Mouse (Mus musculus) granulocyte monocyte progenitor cell, adult 5-6 weeks (primary cell): ENCODE results near the gene Senp1. TPM values are rescaled to one million over a fixed set of nuclear protein-coding genes. Genes with fewer than 3 reads are reported as not detected.
A peak's percentile ranks its signal among the peaks of the same experiment; 100 is the strongest.

Experiments used
- ATAC-seq: replicated peaks from 2 replicates; pipeline ENCODE4 v1.8.0; 2016; ENCODE audit warnings: mild to moderate bottlenecking, moderate TSS enrichment, inconsistent platforms; ENCODE audit not compliant: poor library complexity, severe bottlenecking
- total RNA-seq, 2 experiments: library from RNA; stranded (forward) in 1 of 2; stranded (reverse) in 1 of 2; fragments of 200-712, 200-1000 nt in 1 of 2; fragments of >200 nt in 1 of 2; fragmentation: Nextera tagmentation in 1 of 2; gene quantifications; 2 replicates each; pipeline ENCODE4 v1.2.3; 2014 to 2017

Gene Senp1
- total RNA-seq, 2 experiments from 2014 or later, result 66.6 to 83.1 TPM

DNA sequence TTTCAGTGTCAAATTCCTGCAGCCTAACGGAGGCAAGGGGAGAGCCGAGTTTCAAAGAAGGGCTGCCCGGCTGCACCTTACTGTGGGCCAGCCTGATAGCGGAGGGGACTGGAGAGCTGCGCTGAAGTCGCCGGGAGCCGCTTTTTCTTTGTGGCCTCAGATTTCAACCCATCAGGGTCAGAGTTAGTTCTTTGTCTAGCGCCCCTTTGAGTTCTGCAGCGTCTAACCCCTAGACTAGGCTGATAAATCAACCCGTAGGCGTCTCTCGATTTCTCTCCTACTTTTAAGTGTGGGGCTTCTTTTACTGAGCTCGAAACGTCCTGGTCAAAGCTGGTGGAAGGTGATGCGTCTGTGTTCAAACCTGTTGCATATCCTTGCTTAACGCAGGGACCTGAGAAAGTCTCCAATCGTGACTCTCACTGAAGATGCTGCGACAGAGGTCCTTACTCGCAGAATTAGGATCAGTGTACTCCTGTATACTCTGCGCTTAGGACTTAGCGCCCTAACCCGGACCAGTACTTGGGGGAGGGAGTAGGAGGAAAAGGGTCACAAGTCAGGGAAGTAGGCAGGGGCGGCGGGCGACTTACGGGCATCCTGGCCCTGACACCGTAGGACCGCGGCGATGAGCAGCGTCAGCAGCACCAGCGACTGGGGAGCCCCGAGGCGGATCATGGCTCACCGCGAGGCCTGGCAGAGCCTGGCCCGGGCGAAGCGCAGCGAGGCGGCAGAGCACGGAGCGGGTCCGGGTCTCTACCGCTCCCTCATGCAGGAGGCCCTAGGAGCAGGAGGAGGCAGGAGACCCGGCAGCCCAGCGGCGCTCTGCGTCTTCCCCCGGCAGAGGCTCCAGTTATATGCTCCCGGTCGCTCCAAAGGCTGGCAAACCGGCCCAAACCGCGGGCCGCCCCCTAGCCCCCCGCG lies 89.5 kb downstream of the Senp1 start, which contains the start of gene Col2a1:
Gene Col2a1 (minus strand): TSS at position 874 of the 918 bp plus-strand sequence.
- ATAC-seq, result no peak; the same call in 1 of the 2 replicates

DNA sequence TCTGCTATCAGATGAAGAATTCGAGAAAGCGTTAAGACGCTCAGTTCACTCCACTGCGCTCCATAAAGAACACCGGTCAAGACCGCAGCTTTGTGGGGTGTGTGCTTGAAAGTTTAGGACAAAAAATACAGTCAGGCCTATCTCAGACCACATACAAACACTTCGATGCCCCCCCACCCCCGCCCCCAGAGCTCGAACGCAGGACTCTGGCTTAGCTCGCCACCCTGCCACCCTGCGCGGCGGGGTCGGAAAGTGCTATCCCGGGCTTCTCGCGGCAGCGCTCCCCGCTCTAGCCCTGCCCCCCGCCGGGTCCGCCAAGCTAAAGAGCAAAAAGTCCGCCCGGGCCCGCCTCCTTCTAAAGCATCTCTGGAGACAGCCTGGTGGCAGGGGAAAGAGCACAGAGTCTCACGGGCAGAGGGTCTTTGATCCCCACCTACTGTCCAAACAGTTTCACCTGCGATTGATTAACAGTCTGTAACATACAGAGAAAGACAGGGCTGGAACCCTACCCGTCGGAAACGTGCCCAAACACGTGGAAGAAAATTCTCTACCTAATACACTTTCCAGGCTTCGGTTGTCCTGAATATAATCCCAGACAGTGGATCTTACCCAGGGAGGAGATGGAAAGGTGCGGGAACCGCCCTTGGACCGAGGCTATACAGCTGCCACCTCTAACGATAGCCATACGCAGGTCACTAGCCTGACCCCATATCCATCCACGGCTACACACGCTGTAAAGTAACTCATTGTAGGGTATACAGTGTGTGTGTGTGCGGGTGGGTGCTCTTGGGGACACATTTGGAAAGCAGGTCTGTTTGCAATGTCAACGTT lies 90.3 kb downstream of the Senp1 start:
- no peak for ATAC-seq

DNA sequence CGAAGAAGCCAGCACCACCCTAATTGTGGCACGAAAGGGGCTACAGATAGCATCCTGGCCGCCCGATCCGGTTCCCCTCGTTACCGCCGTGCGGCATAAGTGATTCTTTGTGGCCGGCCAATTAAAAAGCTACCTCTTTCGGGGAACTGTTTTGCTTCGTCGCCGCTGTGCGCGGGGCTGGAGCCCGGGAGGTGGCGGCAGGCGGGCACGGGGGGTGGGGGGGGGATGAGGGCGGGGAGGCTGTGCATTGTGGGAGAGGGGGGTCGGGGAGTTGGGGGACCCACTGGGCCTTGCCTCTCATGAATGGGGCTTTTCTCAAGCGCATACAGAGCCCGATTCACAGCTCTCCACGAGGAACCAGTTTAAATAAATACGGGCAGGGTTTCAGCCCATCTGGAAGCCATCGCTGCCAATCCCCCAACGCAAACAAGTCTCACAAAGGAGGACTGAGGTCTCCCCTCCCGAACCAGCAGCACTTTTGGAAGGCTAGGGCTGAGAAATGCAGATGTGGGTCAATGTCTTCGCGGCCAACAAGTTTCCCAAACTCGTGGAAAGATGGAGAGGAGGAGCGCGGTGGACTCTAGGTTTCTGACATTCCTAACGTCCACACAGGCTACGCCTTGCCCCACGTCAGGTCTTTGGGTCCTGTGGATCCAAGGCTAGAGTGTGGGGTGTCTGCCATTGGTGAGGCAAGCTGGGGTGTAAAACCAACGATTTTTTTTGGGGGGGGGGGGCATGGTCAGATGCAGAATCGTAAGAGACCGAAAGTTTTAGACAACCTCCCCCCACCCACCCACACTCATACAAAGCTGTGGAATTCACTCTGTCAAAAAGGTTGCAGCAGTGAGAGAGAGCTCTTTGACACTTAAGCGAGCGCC lies 91.2 kb downstream of the Senp1 start:
- peak; percentile 6 for ATAC-seq

DNA sequence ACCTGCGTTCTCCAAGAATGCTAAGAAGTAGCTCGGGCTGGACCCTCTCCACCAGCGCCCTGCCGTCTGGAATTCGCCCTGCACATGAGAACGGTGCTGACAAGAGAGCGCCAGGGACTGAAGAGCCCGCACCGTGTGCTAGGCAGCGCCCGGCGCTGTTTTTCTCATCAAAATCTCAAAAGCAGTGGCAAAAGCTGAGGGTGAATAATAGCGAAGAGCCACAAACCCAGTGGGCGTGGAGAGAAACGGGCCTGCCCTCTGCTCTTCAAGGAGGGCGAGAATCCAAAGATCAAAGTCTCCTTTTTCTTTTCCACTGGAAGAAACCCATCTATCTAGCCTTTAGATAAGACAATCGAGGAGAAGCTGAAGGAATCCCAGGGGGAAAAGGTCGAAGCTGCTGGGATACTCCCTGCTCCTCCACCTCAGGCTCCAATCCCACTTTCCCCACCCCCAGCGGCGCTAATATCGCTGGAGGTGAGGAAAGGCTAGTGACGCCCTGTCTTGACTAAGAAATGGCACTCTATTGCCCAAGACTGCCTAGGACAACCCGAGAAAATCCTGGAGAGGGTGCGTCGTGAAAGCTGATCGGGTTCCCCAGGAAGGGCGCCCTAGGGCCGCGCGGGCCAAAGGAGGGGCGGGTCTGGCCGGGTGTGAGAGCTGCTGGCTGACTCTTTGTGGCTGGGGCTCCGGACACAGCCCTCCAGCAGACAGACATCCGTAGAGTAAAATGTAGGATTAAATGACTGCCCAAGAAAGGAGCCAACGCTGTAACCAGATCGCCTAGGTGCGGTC lies 92.0 kb downstream of the Senp1 start:
- peak; percentile 9; the same call in 1 of the 2 replicates for ATAC-seq

DNA sequence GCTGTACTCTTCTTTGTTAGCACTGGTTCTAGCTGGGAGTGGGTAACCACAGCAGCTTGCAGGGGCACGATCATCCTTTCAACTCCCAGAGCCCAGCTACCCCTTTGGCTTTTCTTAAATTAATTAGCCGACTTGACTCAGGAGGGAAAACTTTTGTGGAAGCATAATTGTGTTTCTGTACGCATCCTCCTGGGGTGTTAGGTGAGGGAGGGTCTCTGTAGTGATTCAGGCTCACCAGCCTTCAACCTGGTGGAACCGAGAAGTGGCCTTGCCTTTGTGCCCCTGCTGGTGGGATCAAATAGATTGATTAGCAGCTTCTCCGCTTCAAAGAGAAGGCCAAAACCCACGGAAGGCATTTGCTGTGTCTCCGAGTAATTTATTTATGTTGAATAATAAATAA lies 93.6 kb downstream of the Senp1 start:
- ATAC-seq, result no peak

DNA sequence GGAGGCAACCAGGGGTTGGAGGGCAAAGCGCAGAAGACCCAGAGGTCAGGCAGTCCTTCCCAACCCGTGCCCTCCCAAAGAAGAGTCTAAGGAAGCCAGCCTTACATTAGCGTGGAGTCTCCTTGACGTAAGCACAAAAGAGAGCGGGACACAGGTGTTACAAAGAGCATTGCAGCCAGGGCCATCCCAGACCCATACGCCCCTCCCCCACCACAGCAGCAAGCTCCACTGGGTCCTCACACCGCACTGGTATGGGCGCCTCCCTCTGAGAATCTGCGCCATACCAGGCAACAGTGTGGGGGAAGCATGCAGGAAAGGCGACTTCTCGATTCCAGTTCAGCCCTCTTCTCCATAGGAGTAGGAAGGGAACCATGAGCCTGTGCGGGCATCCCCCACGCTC lies 94.0 kb downstream of the Senp1 start:
- no peak for ATAC-seq

DNA sequence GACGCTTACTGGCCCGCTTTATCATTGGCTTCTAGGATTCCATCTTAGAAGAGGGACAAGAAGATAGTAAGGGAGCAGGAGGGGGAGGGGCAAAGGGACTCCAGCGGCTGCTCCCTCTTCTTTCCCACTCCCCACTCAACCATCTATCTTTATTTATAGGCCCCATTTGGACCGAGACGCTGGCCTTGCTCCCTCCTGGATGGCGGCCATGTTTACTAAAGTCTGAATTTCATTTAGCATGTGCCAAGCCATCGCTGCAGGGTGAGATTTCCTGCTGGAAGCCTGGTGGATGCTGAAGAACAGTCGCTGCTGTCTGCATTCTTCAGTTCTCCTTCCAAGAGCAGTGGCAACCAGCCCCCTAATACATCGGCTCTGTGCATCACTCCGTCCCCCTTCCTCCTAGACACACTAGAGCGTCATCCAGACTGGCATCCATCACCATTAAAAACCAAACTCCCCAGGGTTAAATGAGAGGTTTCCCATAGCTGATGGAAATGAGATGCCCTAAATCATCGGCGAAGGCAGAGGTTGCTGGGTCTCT lies 96.8 kb downstream of the Senp1 start:
- no peak for ATAC-seq

DNA sequence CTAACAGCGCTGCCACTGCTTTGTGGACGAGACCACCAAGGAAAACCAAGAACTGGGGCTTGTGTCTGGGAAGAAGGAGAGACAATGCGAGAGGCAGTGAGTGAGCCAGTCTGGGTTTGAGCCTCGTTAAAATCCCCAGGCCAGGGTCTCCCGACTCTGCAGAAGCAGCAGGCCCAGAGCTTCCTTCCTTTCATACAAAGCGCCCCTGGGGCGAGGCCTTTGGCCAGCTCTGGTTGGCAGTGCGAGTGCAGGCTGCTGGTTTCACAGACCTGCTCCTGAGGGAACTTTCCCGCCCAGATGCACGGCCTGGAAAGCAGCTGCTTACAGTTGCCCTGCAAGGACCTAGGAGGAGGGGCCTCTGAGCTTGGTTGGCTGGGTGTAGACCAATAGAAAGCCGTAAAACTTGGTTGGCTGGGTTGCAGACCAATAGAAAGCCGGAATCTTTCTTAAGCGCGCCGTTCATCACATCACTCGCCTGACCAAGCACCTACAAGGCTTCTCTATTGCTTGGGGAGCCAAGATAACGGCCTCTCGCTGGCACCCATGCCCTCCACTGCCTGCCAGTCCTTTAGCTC lies 100.7 kb downstream of the Senp1 start:
- peak; percentile 88 for ATAC-seq

DNA sequence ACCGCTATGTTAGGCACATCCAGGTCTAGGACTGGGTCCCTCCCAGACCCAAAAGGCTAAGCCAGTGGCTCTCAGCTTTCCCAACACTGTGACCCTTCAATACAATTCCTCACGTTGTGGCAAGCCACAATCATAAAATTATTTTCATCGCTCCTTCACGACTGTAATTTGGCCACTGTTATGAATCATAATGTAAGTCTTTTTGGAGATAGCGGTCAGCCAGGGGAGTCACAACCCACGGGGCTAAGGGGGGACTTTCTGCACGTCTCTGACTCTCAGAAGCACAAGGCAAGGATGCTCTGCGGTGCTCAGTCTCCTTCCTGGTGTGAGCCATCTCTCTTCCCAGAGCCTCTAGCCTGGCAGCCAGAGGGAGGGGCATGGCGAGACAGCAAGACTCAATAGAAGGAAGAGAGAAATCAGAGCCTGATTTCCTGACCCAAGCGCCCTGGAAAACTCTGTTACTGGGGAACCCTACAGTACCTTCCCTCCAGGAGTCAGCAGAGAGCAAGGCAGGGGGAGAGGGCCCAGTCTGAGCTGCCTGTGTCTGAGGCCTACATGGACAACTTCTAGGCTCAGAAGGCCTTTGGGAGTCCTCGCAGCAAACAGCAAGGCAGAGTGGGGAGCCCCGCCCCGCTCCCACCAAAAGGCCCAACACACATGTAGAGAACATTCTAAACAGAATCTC lies 101.4 kb downstream of the Senp1 start:
- no peak for ATAC-seq

DNA sequence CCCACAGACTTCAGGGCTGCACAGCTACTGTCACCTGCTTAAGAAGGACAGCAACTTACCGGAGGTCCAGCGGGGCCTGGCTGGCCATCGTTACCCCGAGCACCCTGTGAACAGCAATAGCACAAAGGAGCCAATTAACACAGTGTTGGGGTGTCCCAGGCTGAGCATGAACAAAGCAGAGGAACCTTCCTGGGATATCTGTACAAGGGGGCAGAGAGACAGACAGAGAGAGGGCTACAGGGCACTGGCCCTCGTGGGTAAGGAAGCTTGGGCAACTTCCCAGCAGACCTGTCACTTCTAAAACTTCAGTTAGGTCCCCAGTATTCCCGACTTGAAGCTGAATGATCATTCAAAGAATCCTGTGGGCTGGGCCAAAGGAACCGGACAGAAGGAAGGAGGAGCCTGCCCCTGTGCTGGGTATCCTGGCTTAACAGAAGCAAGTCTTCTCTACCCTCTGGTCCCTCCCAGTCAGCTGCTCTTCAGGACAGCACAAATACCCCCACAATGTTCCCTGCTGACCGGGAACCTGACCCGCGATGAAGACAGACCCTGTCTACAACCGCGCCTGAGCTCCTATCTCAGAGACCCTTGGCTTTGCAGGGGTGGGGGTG lies 102.2 kb downstream of the Senp1 start:
- ATAC-seq, result no peak

DNA sequence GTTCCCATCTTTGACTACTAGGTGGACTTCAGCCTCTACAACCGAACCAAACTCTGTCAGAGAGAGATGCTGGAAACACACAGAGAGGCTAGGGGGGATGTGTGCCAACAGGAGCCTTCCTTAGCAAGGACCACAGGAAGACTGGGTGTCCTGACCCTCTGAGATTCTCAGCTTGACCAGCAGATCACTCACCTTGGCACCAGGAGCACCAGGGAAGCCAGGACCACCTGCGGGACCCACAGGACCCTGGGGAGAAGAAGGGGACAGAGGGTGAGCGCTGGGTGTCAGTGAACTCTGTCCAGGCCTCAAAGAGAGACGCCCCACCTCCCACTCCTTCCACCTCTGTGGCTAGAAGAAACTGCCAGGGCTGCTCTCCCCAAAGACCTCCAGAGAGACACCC lies 102.8 kb downstream of the Senp1 start:
- ATAC-seq, result no peak

DNA sequence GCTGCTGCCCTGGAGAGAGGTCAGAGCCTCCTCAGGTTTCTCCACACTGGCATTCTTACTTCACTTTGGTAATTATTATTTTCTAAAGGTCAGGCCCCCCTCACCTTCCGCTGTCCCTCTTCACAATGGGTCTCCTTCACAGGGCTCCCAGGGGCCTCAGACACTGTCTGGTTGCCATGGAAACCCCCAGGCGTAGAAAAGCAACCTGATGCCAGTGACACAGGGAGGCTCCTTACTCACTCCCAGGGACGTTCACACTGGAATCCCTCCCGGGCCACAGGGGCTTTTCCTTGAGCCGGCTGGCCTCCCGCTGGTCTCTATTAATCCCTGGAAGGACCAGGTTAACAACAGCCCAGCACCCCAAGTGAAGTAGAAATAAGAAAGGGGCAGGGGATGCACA lies 103.4 kb downstream of the Senp1 start:
- no peak for ATAC-seq

DNA sequence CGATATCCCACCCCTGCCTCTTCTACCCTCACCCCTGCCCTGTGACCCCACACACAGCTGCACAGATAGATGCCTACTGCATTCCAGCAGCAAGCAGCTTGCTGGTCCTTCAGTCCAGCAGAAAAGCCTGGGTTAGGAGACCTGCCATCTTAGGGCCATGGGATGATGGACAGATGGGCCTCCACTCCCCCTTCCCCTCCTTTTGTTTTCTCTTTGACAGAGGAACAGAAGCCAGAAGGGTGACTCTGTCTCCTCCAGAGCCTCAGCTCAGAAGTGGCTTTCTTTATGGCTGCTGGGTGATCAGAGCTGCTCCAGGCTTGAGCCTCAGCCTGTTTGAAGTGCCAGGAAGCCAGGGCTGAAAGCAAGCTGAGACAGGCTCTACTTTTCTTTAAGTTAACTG lies 104.0 kb downstream of the Senp1 start:
- ATAC-seq, result no peak

Other genes starting within 250 kb of the Senp1 start
- gene Hdac7, start 249.2 kb downstream of the Senp1 start, total RNA-seq (2014; fragmentation: Nextera tagmentation), result 33.3 and 52.1 TPM in 2 replicates
- gene Hdac7, start 249.2 kb downstream of the Senp1 start, total RNA-seq (2017), result 3.5 and 6.1 TPM in 2 replicates
- 12.9 and 25.6 TPM in 2 replicates for gene Vdr, start 183.1 kb downstream of the Senp1 start, total RNA-seq (2014; fragmentation: Nextera tagmentation)
- gene Vdr, start 183.1 kb downstream of the Senp1 start, total RNA-seq (2017), result 2.3 and 2.5 TPM in 2 replicates
- 48.8 and 61.7 TPM in 2 replicates for gene Tmem106c, start 129.5 kb downstream of the Senp1 start, total RNA-seq (2014; fragmentation: Nextera tagmentation)
- gene Tmem106c, start 129.5 kb downstream of the Senp1 start, total RNA-seq (2017), result 29.0 and 32.7 TPM in 2 replicates
- not detected in 2 replicates for gene Col2a1, start 89.0 kb downstream of the Senp1 start, total RNA-seq (2014; fragmentation: Nextera tagmentation)
- not detected in 2 replicates for gene Col2a1, start 89.0 kb downstream of the Senp1 start, total RNA-seq (2017)
- gene Pfkm, start 1.2 kb downstream of the Senp1 start, total RNA-seq (2014; fragmentation: Nextera tagmentation), result 9.5 and 11.5 TPM in 2 replicates
- gene Pfkm, start 1.2 kb downstream of the Senp1 start, total RNA-seq (2017), result 10.8 and 15.8 TPM in 2 replicates
- 27.8 and 31.3 TPM in 2 replicates for gene Asb8, start 71.9 kb upstream of the Senp1 start, total RNA-seq (2014; fragmentation: Nextera tagmentation)
- gene Asb8, start 71.9 kb upstream of the Senp1 start, total RNA-seq (2017), result 21.0 and 22.8 TPM in 2 replicates
- not detected in 2 replicates for gene Ccdc184, start 73.4 kb upstream of the Senp1 start, total RNA-seq (2014; fragmentation: Nextera tagmentation)
- gene Ccdc184, start 73.4 kb upstream of the Senp1 start, total RNA-seq (2017), result not detected in 2 replicates
- not detected in 2 replicates for gene Olfr288, start 101.8 kb upstream of the Senp1 start, total RNA-seq (2014; fragmentation: Nextera tagmentation)
- gene Olfr288, start 101.8 kb upstream of the Senp1 start, total RNA-seq (2017), result not detected in 2 replicates
- gene Gm44579, start 127.2 kb upstream of the Senp1 start, total RNA-seq (2014; fragmentation: Nextera tagmentation), result not detected in 2 replicates
- not detected in 2 replicates for gene Gm44579, start 127.2 kb upstream of the Senp1 start, total RNA-seq (2017)
- gene Olfr287, start 127.3 kb upstream of the Senp1 start, total RNA-seq (2014; fragmentation: Nextera tagmentation), result not detected in 2 replicates
- gene Olfr287, start 127.3 kb upstream of the Senp1 start, total RNA-seq (2017), result not detected in 2 replicates
- gene Olfr286, start 140.7 kb upstream of the Senp1 start, total RNA-seq (2014; fragmentation: Nextera tagmentation), result 0.36 TPM in 1 of 2 replicates, not detected in the other
- 0.86 TPM in 1 of 2 replicates, not detected in the other for gene Olfr286, start 140.7 kb upstream of the Senp1 start, total RNA-seq (2017)
- not detected in 2 replicates for gene H1fnt, start 163.5 kb upstream of the Senp1 start, total RNA-seq (2014; fragmentation: Nextera tagmentation)
- not detected in 2 replicates for gene H1fnt, start 163.5 kb upstream of the Senp1 start, total RNA-seq (2017)
- not detected in 2 replicates for gene Zfp641, start 202.4 kb upstream of the Senp1 start, total RNA-seq (2014; fragmentation: Nextera tagmentation)
- gene Zfp641, start 202.4 kb upstream of the Senp1 start, total RNA-seq (2017), result not detected in 2 replicates
- not detected in 2 replicates for gene Olfr285, start 223.6 kb upstream of the Senp1 start, total RNA-seq (2014; fragmentation: Nextera tagmentation)
- gene Olfr285, start 223.6 kb upstream of the Senp1 start, total RNA-seq (2017), result not detected in 2 replicates
- gene Olfr284, start 247.2 kb upstream of the Senp1 start, total RNA-seq (2014; fragmentation: Nextera tagmentation), result not detected in 2 replicates
- not detected in 2 replicates for gene Olfr284, start 247.2 kb upstream of the Senp1 start, total RNA-seq (2017)